Mouse (Mus musculus) lung, embryonic 15.5 days (tissue): ENCODE results near the gene Brsk1. TPM values are rescaled to one million over a fixed set of nuclear protein-coding genes. Genes with fewer than 3 reads are reported as not detected.

ENCODE experiments used
- ATAC-seq: fragments of 200-750 bp; cut with Nextera tagmentation; 2 replicates; pipeline ENCODE4 v1.8.0; 2017; ENCODE audit warnings: moderate number of reproducible peaks, borderline replicate concordance; ENCODE audit not compliant: low FRiP score, low TSS enrichment; ENCODE audit errors: extremely low read depth
- H3K27ac ChIP-seq: fragments of 300-500 bp; sonication (generic); 2 replicates; pipeline ENCODE4 v1.5.1; 2015; ENCODE audit warnings: moderate library complexity, mild to moderate bottlenecking, inconsistent platforms
- H3K27me3 ChIP-seq: fragments of 300-500 bp; sonication (generic); 2 replicates; pipeline ENCODE4 v1.6.1; 2015; ENCODE audit warnings: inconsistent platforms
- H3K36me3 ChIP-seq: fragments of 300-500 bp; sonication (generic); 2 replicates; pipeline ENCODE4 v1.6.1; 2015; ENCODE audit warnings: inconsistent platforms
- H3K4me1 ChIP-seq: fragments of 300-500 bp; sonication (generic); 2 replicates; pipeline ENCODE4 v1.6.1; 2015; ENCODE audit warnings: inconsistent platforms
- H3K4me2 ChIP-seq: fragments of 300-500 bp; sonication (generic); 2 replicates; pipeline ENCODE4 v1.6.1; 2015; ENCODE audit warnings: inconsistent platforms, mild to moderate bottlenecking, moderate library complexity
- H3K4me3 ChIP-seq: fragments of 300-500 bp; sonication (generic); 2 replicates; pipeline ENCODE4 v1.5.1; 2015; ENCODE audit warnings: mild to moderate bottlenecking, inconsistent platforms
- H3K9ac ChIP-seq: fragments of 300-500 bp; sonication (generic); 2 replicates; pipeline ENCODE4 v1.6.1; 2015; ENCODE audit warnings: inconsistent platforms
- H3K9me3 ChIP-seq: fragments of 300-500 bp; sonication (generic); 2 replicates; pipeline ENCODE4 v1.6.1; 2016; ENCODE audit warnings: inconsistent platforms
- whole genome bisulfite sequencing: fragments of 180-500 bp; shearing (Covaris S2); methylation state at CpG from one replicate; pipeline ENCODE4 v1.1.7; 2015; 5-methylcytosine and 5-hydroxymethylcytosine counted together
- polyA plus RNA-seq: library from polyadenylated mRNA; unstranded; fragments of >200 nt; fragmentation: Nextera tagmentation; extraction: Ambion mirVana; gene quantifications from 2 replicates; pipeline ENCODE4 v1.2.1, GENCODE M21; 2015

The Brsk1 gene
- polyA plus RNA-seq, 1 experiment from 2014 or later, result 0.87 TPM

DNA sequence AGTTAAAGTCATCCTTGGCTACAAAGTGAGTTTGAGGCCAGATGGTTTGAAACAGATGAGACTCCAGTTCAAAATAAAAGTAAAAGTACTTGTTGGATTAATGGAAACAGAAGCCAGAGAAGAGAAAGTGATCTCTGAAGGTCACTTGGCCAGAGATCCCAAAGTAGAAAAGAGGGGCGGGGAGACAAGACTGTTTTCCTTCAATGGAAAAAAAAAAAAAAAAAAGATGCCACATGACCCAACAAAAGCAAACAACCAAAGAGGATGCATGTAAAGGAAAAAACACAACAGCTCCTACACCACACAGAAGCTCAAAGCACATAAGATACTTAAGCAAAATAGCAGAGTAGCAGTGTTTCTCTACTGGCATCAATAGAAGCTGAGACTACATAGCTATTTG is 34.5 kb upstream of the Brsk1 start:
- WGBS, result 62% methylated on average over 1 of the region's 1 CpGs
- H3K4me1 ChIP-seq, result peaks cover 49% of the 10 kb centered on the region
- H3K4me3 ChIP-seq, result no peak overlapping the region
- H3K9me3 ChIP-seq, result no peaks in the 10 kb centered on the region
- H3K36me3 ChIP-seq, result 0 out of 2 replicates have a peak, but pooled peaks cover 4% of the 10 kb centered on the region
- H3K9ac ChIP-seq, result no peak overlapping the region
- no peak overlapping the region for H3K4me2 ChIP-seq
- H3K27ac ChIP-seq, result no peak overlapping the region
- H3K27me3 ChIP-seq, result no peaks in the 10 kb centered on the region
- ATAC-seq, result no peak

DNA sequence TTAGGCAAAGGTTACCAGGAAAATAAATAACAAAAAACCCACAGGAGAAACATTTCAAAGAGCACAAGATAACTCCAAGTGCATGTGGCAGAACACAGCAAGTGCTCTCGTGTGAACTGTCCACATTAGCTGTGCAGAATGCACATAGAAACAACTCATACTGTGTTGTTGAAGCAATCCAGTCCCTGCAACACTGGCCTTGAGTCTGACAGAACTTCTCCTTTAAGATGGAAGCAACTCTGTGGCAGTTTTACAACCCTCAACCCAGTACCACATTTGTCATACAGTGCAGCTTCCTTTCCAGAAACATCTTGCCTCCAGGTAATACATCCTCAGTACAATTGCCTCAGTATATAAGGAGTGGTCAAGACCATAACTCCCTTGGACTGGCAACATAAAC is 33.6 kb upstream of the Brsk1 start:
- H3K9ac ChIP-seq, result no peak overlapping the region
- H3K9me3 ChIP-seq, result no peaks in the 10 kb centered on the region
- H3K27me3 ChIP-seq, result no peaks in the 10 kb centered on the region
- ATAC-seq, result no peak
- peaks cover 49% of the 10 kb centered on the region for H3K4me1 ChIP-seq
- no peaks in the 10 kb centered on the region for H3K36me3 ChIP-seq
- 35% methylated on average over 1 of the region's 1 CpGs for WGBS
- H3K4me3 ChIP-seq, result peak overlapping the region; percentile 96
- H3K27ac ChIP-seq, result no peak overlapping the region
- H3K4me2 ChIP-seq, result peak overlapping the region; percentile 86

DNA sequence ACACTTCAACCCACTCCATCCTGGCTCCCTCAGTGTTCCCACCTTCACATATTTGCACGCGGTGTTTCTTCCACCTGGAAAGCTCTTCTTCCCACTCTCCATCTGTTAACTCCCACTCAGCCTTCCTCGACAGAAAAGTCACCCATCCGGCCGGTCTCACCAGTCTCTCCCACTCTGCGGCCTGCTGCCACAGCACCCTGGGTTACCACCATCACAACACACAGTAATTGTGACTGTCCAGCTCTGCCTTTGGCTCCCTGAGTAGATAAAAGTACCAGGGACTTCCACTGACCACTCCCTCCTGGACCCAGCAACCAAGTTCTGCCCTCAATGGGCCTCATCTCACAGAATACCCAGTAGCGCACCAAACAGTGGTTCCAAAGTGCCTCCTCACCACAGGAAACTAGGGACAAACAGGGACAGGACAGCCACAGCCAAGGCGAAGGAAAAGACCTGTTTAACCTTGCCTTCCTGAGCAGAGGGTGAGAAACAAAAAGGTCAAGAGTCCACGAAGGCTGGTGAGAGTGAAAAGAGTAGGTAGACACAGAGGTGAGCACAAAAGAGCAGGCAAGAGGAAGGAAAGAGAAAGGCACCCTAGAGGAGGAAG is 32.8 kb upstream of the Brsk1 start:
- Histone ChIP-seq H3K9me3 (no peaks in the 10 kb centered on the region), H3K4me3 (peak overlapping the region; percentile 96), H3K4me2 (peak overlapping the region; percentile 86), H3K4me1 (peaks cover 49% of the 10 kb centered on the region), H3K36me3 (no peaks in the 10 kb centered on the region), H3K27ac (peak overlapping the region; percentile 93), H3K9ac (peak overlapping the region; percentile 98), H3K27me3 (no peaks in the 10 kb centered on the region)
- no peak for ATAC-seq
- WGBS, result 26% methylated on average over 9 of the region's 9 CpGs

DNA sequence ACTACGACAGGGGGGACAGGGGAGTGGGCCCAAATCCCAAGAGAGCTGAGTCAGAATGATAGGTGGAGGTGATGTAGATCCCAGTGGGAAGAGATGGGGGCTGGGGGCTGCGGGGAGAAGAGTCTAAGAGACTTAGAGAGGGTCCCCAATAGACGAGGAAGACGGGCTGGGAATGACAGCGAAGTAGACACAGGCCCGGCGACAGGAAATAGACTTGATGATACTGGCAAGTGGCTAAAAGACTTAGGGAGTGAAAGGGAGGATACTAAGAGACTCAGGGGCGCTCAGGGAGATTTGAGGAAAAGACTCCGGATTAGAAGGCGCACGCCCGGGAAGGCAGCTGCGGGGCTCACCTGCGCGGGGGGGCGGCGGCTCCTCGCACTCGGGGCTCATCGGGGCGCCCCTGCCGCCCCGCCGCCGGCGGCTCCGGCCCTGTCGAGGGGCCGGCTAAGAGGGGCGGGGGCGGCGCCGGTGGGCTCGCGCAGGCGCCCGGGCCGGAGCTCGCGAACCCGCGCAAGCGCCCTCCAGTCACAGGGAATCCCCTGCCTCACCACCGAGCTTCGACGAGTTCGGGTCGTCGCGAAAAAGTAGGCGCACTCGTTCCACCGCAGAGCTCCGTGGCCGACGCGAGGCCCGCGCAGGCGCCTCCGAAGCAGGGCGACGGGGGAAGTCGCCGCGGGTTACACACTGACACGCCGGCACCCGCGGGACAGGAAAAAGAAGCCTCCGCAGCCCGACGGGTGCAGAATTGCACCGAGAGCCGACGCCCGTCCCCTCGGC is 32.1 kb upstream of the Brsk1 start:
- under 1% methylated on average over 41 of the region's 78 CpGs for WGBS
- peak overlapping the region; percentile 86 for H3K4me2 ChIP-seq
- peaks cover 3% of the 10 kb centered on the region; the same call in 1 of the 2 replicates for H3K36me3 ChIP-seq
- H3K9ac ChIP-seq, result peak overlapping the region; percentile 98
- peak; percentile 60 for ATAC-seq
- peaks cover 49% of the 10 kb centered on the region for H3K4me1 ChIP-seq
- H3K9me3 ChIP-seq, result no peaks in the 10 kb centered on the region
- H3K4me3 ChIP-seq, result peak overlapping the region; percentile 96
- peak overlapping the region; percentile 93 for H3K27ac ChIP-seq
- H3K27me3 ChIP-seq, result no peaks in the 10 kb centered on the region

DNA sequence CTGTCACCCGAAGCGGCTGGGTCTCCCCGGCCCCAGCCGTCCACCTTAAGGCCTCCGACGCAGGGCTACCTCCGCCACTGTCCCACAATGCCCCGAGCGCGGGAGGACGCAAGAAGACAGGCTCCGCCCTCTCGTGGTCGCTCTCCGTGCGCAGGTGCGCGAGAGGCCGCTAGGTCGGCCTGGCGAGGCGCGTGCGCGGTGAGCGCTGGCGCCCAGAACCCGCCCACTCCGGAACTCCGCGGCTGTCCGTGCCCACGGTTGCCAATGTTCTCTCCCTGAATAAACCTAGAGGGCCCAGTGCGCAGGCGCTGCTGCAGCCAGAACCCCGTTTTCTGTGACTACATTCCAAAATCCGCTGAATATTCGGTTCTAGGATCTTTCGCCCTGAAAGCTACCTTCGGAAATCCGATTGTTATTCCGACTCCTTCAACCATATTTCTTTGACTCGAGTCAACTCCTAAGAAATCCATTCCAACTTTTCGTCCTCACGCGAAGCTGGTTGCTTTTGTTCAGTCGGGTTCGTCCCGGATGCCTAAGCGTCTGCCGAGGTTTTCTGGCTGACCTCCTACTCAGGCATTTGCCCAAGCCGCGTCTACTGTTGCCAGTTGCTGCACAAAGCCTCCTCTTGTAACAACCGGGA is 31.4 kb upstream of the Brsk1 start, which contains the start of gene Ppp6r1:
Gene Ppp6r1 (minus strand): TSS at position 108 of the 640 bp plus-strand sequence.
- H3K36me3 ChIP-seq, result peaks cover 9% of the 10 kb centered on the region; the same call in 1 of the 2 replicates
- H3K9me3 ChIP-seq, result no peaks in the 10 kb centered on the region
- H3K27ac ChIP-seq, result peak within 1 kb of the TSS; percentile 93
- H3K4me3 ChIP-seq, result peak within 1 kb of the TSS; percentile 96
- WGBS, result under 1% methylated on average over 54 of the region's 54 CpGs
- peak within 1 kb of the TSS; percentile 86 for H3K4me2 ChIP-seq
- H3K9ac ChIP-seq, result peak within 1 kb of the TSS; percentile 98
- H3K27me3 ChIP-seq, result no peaks in the 10 kb centered on the region
- peaks cover 47% of the 10 kb centered on the region for H3K4me1 ChIP-seq
- ATAC-seq, result peak; percentile 96

DNA sequence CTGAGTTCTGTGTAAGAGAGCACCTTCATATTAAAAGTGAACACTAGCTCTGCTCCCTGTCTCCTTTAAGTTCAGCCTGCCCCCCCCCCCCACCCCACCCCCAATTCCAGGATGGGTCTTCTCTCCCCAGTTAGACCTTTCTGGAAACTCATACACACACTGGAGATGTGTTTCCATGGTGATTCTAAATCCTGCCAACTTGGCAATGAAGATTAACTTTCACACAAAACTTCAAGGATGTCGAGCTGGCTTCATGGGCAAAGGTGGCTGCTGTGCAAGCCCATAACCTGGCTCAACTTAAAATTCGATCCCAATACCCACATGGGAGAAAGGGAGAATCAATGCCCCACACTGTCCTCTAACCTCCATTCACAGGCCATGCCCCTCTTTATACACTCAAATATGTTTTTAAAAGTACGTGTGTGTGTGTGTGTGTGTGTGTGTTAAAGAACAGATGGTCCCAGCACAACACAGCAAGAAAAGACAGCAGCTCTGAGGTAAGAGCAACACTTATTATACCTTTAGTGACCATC is 30.4 kb upstream of the Brsk1 start:
- H3K4me2 ChIP-seq, result peak overlapping the region; percentile 86
- H3K36me3 ChIP-seq, result peaks cover 13% of the 10 kb centered on the region
- peak overlapping the region; percentile 58 for H3K9ac ChIP-seq
- H3K4me1 ChIP-seq, result peaks cover 41% of the 10 kb centered on the region
- no peak for ATAC-seq
- no peaks in the 10 kb centered on the region for H3K27me3 ChIP-seq
- H3K4me3 ChIP-seq, result peak overlapping the region; percentile 96
- no peaks in the 10 kb centered on the region for H3K9me3 ChIP-seq
- H3K27ac ChIP-seq, result peak overlapping the region; percentile 93
- WGBS, result 54% methylated on average over 3 of the region's 3 CpGs

DNA sequence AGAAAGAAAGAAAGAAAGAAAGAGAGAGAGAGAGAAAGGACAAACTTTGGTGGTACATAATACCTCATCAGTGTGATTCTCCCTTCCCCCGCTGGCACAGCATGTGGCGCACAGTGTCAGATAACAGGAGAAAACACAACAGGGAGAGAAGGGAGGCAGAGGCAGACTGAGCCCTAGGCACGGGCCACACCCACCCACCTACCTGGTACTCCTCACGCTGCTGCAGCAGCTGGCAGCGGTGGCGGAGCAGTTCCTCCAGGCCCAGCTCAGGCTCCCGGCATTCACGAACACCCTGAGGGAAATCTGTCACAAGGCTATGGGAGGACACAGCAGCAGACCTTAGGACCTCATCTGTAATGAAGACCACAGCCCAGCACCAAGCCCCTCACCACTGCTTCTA is 27.2 kb upstream of the Brsk1 start:
- Histone ChIP-seq H3K36me3 (peaks cover 26% of the 10 kb centered on the region), H3K4me3 (no peak overlapping the region), H3K4me1 (peaks cover 12% of the 10 kb centered on the region), H3K9me3 (no peaks in the 10 kb centered on the region), H3K4me2 (no peak overlapping the region), H3K27ac (no peak overlapping the region), H3K27me3 (no peaks in the 10 kb centered on the region), H3K9ac (no peak overlapping the region)
- ATAC-seq, result no peak
- 67% methylated on average over 8 of the region's 8 CpGs for WGBS

DNA sequence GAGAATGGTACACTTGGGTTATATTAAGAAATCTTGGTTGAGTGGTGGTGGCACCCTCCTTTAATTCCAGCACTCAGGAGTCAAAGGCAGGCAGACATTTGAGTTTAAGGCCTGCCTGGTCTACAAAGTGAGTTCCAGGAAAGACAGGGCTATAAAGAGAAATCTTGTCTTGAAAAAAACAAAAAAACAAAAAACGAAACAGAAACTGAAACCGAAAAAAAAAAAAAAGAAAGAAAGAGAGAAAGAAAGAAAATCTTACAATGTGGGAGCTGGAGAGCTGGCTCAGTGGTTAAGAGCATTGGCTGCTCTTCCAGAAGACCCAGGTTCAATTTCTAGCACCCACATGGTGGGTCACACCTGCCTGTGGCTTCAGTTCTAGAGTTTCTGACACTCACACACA is 26.7 kb upstream of the Brsk1 start:
- no peaks in the 10 kb centered on the region for H3K9me3 ChIP-seq
- H3K4me1 ChIP-seq, result peaks cover 12% of the 10 kb centered on the region
- H3K4me3 ChIP-seq, result no peak overlapping the region
- WGBS, result 81% methylated on average over 2 of the region's 2 CpGs
- no peak overlapping the region for H3K27ac ChIP-seq
- H3K27me3 ChIP-seq, result no peaks in the 10 kb centered on the region
- peaks cover 31% of the 10 kb centered on the region for H3K36me3 ChIP-seq
- ATAC-seq, result no peak
- H3K9ac ChIP-seq, result no peak overlapping the region
- H3K4me2 ChIP-seq, result no peak overlapping the region

DNA sequence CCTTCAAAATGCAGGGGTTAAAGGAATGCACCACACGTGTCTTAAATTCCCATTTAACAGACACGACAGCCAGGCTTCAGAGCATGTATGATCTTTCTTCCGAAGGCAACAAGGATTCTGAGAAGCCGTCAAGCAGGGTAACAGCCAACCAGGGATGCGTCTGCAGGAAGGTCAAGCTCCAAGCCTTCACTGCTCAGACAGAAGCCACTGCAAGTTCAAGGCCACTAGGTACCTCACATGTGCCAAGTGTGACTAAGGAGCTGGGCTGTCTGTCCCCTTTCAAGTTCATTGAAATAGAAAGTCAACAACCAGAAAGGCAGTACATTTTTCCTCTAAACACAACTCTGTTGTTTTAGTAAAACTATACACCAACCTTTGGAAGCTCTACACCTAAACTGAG is 23.5 kb upstream of the Brsk1 start:
- no peaks in the 10 kb centered on the region for H3K27me3 ChIP-seq
- no peak overlapping the region for H3K27ac ChIP-seq
- no peak overlapping the region for H3K4me3 ChIP-seq
- H3K9me3 ChIP-seq, result no peaks in the 10 kb centered on the region
- peaks cover 42% of the 10 kb centered on the region for H3K36me3 ChIP-seq
- WGBS, result 97% methylated on average over 5 of the region's 5 CpGs
- H3K4me1 ChIP-seq, result peaks cover 6% of the 10 kb centered on the region; the same call in 1 of the 2 replicates
- no peak for ATAC-seq
- H3K4me2 ChIP-seq, result no peak overlapping the region
- no peak overlapping the region for H3K9ac ChIP-seq

DNA sequence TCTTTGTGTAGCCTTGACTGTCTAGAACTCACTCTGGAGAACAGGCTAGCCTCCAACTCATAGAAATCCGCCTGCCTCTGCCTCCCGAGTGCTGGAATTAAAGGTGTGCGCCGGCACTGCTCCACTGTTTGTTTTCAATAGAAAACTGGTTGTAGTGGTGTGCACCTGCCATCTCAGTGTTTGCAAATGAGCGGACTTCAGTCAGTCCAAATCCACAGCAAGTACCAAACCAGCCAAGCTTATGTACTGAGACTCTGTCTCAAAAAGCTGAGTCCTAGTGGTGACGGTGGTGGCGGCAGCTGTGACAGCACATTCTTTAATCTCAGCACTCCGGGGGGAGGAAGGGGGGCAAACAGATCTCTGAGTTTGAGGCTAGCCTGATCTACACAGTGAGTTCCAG is 21.9 kb upstream of the Brsk1 start:
- Histone ChIP-seq H3K4me1 (peaks cover 6% of the 10 kb centered on the region; the same call in 1 of the 2 replicates), H3K27me3 (no peaks in the 10 kb centered on the region), H3K4me2 (no peak overlapping the region), H3K4me3 (no peak overlapping the region), H3K36me3 (peaks cover 38% of the 10 kb centered on the region), H3K9ac (no peak overlapping the region), H3K9me3 (no peaks in the 10 kb centered on the region), H3K27ac (no peak overlapping the region)
- no peak for ATAC-seq
- 91% methylated on average over 8 of the region's 8 CpGs for WGBS

DNA sequence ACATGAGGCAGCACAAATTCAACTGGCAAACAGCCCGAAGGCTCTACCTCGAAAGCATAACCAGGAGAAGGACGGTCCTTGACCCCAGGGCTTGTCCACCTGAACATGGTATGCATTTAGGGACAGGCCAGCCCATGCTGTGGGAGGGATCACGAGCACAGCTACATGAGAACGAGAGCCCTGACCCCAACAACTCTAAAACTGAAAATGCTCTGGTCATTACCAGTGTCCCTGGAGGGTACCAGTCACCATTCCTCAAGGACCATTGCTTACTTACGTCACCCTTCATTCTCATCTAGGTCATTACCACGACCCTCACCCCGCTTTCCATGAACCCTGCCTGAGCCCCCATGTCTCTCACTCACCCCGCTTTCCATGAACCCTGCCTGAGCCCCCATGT is 21.2 kb upstream of the Brsk1 start:
- Histone ChIP-seq H3K36me3 (peaks cover 33% of the 10 kb centered on the region), H3K9me3 (no peaks in the 10 kb centered on the region), H3K9ac (no peak overlapping the region), H3K4me3 (no peak overlapping the region), H3K4me1 (peaks cover 6% of the 10 kb centered on the region; the same call in 1 of the 2 replicates), H3K27ac (no peak overlapping the region), H3K4me2 (no peak overlapping the region), H3K27me3 (no peaks in the 10 kb centered on the region)
- ATAC-seq, result no peak
- WGBS, result 96% methylated on average over 9 of the region's 9 CpGs
